Mouse (Mus musculus) G1E (cell line): ENCODE results near the gene Supv3l1.

Source experiments
- CTCF ChIP-seq: IDR thresholded peaks from 2 replicates; pipeline ENCODE4 v1.5.1; 2012; ENCODE audit warnings: low read depth, low read length, inconsistent platforms, mixed read lengths
- GATA1 ChIP-seq: IDR thresholded peaks from 2 replicates; pipeline ENCODE4 v1.6.1; 2012; ENCODE audit warnings: borderline replicate concordance, low read length, inconsistent platforms, mixed read lengths
- POLR2AphosphoS5 ChIP-seq: IDR thresholded peaks from 2 replicates; pipeline ENCODE4 v1.6.1; 2012; ENCODE audit warnings: low read depth, low read length, inconsistent platforms; ENCODE audit not compliant: insufficient replicate concordance
- TAL1 ChIP-seq: conservative IDR thresholded peaks from 2 replicates; pipeline ENCODE4 v1.6.1; 2012; ENCODE audit warnings: low read depth, low read length, inconsistent platforms, mixed read lengths

DNA sequence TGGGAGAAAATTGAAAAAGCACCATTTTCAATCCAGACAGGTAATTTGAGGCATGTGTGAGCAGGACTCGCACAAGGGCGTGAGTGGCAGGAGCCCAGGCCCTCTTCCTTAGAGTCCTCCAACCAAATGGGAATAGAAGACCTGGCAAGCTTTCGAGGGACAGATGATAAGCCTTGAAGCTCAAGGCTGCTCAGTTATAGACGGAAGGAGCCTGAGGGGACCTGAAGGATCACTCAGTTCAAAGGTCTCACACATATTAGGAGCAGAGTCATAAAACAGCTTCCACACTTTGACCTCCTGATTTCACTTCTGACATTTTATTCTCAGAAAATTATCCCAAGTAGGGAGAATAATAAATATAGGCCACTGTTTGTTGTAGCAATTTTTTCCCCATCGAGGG lies 30.1 kb downstream of the Supv3l1 start:
- TF ChIP-seq CTCF (no peak), POLR2AphosphoS5 (no peak), TAL1 (no peak), GATA1 (no peak)
